Mouse (Mus musculus): ENCODE measurements around the gene Tada1.
A peak's percentile ranks its signal among the peaks of the same experiment; 100 is the strongest.

The Tada1 gene

DNA sequence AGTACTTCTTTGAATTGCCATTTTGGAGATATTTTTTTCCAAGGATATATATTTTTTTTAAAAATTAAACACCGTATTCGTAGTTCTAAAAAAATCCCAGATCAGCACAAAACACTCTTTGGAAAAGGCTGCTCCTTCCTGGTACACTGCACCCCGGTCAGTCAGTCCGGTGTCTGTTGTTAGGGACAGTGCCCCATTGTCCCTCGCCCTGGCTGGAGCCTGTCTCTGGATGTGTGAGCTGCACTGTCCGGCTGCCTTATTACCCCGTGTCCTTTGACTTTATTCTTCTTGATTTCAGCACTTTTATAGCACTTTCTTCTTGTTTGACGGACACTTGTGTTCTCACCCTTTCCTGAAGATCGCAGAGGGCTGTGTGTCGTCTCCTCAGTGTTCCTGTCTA lies 5.7 kb downstream of the Tada1 start:
- DNase-seq (ENCODE audit: low read depth, low spot score), result no peak

- DNase-seq (ENCODE audit: low read depth, low spot score), result no peak
Measured at GRCm38 (mm10) chr1:166385431-166385830, 6.5 kb downstream of the Tada1 start.

DNA sequence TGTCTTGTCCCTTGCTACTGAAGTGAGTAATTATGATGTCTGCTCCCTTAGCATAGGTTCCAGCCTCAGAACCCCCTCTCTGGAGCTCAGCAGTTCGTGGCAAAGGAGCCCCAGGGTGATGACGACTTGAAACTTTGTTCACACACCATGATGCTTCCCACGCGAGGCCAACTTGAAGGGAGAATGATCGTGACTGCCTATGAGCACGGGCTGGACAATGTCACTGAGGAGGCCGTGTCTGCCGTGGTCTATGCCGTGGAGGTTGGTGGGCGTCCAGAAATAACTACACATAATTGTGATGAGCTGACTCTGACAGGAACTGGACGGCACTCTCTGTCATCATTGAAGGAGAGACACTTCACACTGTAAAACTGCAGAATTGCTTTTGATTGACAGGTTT lies 9.6 kb downstream of the Tada1 start:
- DNase-seq (ENCODE audit: low read depth, low spot score), result no peak

DNA sequence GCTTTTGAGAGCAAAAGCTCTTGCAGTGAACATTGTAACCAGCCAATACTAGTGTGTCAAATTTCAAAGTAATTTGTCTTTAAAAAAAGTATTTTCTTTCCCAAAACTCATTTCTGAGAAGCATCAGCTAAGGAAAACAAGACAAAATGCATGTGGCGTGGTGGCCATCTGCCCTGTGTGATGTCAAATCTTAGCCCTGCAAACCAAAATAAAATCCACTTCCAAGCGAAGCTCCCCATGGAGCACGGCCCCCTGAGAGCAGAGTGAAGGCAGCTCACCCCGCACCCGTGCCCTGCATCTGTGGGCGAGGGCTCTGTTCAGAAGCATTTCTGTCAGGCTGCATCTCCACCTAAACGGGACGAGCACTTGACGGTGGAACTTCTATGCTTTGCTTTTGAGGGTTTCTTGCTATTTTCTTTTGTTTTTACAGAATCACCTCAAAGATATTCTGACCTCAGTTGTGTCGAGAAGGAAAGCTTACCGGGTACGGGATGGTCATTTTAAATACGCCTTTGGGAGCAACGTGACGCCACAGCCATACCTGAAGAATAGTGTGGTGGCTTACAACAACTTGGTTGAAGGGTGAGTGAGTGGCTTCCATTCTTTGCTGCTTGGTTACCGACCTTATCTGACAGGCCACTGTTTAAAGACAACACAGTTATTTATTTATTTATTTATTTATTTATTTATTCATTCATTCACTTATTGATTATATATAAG lies 10.7 kb downstream of the Tada1 start:
- no peak for DNase-seq (ENCODE audit: low read depth, low spot score)

GRCm38 (mm10) chr1:166391671-166392070 lies 12.8 kb downstream of the Tada1 start:
- no peak for DNase-seq (ENCODE audit: low read depth, low spot score)

DNA sequence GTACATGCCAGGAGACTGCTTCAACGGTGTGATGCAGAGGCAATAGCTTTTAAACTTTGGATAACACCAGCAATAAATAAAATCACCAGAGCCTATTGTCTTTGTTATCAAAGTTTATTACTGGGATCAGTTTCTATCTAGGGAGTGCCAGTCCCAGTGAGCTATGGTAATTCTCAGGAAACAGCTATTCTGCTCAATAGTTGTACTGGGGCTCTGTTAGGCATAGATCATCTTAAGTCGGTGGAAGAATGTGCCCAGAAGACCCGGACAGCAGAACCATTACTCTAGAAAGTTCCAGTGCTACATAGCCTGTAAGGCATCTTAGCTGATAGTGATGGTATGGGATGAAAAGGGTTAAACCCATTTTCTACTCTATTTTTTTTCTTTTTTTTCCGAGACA lies 15.9 kb downstream of the Tada1 start:
- DNase-seq (ENCODE audit: low read depth, low spot score), result no peak

- no peak for DNase-seq (ENCODE audit: low read depth, low spot score)
Measured at GRCm38 (mm10) chr1:166395661-166396060, 16.8 kb downstream of the Tada1 start.

- no peak for DNase-seq (ENCODE audit: low read depth, low spot score)
Measured at GRCm38 (mm10) chr1:166396381-166396780, 17.5 kb downstream of the Tada1 start.

GRCm38 (mm10) chr1:166401455-166401854 lies 22.6 kb downstream of the Tada1 start:
- DNase-seq (ENCODE audit: low read depth, low spot score), result no peak

DNA sequence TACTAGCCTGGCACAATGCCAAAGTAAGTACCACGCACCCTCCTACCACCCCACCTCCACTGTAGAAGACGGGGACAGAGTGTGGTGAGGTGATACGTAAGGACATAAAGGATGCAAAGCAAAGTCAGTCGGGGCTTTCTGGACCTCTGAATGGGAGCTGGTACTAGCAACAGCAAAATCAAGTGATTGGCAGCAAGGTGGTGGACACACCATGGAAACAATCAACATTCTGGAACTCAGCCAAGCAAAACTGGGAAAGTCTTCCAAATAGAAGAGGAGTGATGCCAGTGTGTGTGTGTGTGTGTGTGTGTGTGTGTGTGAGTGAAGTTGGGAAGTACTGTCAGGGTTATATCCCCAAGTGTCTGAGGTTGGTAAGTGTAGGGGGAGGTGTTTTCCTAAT lies 23.1 kb downstream of the Tada1 start:
- no peak for DNase-seq (ENCODE audit: low read depth, low spot score)

DNA sequence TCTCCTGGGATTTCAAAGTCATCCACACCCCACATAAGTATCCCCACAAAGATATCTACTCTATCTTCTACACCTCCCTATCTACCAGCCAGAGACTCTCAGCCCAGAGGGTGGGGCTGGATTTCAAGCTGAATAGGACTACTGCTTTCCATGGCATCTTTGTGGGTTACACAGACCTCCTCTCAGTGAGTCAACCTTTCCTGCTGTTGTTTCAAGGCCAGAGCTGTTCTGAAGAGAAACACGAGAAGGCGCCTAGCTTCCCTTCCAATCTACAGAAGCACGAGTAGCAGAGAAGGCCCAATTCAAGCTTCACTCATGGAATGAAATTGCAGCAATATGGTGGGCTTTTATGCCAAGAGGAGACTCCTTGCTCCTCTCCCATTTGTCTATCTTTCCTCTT lies 24.9 kb downstream of the Tada1 start:
- no peak for DNase-seq (ENCODE audit: low read depth, low spot score)

GRCm38 (mm10) chr1:166409177-166409700 lies 30.3 kb downstream of the Tada1 start:
- DNase-seq (ENCODE audit: low read depth, low spot score), result peak; percentile 16

- peak; percentile 83 for DNase-seq (ENCODE audit: low read depth, low spot score)
Measured at GRCm38 (mm10) chr1:166409701-166410220, 30.9 kb downstream of the Tada1 start, which contains the start of gene Pogk. Gene Pogk (minus strand): TSS chr1:166409863.

DNA sequence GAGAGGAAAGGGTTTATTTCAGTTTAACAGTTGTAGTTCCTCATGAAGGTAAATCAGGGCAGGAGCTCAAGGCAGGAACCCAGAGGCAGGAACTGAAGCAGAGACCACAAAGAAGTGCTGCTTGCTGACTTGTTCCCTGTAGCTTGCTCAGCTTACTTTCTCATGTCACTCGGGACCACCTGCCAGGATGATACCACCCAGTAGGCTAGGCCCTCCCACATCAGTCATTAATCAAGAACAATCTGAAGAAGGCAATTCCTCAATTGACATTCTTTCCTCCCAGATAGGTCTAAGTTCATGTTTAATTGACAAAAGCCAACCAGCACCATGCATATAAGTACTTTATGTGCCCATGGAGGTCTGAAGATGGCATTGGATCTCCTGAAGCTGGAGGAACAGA lies 32.6 kb downstream of the Tada1 start:
- DNase-seq (ENCODE audit: low read depth, low spot score), result no peak

- no peak for DNase-seq (ENCODE audit: low read depth, low spot score)
Measured at GRCm38 (mm10) chr1:166412266-166412665, 33.4 kb downstream of the Tada1 start.

- DNase-seq (ENCODE audit: low read depth, low spot score), result peak; percentile 13
Measured at GRCm38 (mm10) chr1:166429053-166429452, 50.2 kb downstream of the Tada1 start.

GRCm38 (mm10) chr1:166429809-166430431 lies 51.0 kb downstream of the Tada1 start:
- DNase-seq (ENCODE audit: low read depth, low spot score), result no peak

- DNase-seq (ENCODE audit: low read depth, low spot score), result no peak
Measured at GRCm38 (mm10) chr1:166439426-166439825, 60.5 kb downstream of the Tada1 start.

- no peak for DNase-seq (ENCODE audit: low read depth, low spot score)
Measured at GRCm38 (mm10) chr1:166441992-166442391, 63.1 kb downstream of the Tada1 start.
